Mouse (Mus musculus): Measurements from ENCODE around the gene M1ap. TPM values are rescaled to one million over a fixed set of nuclear protein-coding genes. Genes with fewer than 3 reads are reported as not detected.

The M1ap gene
- polyA plus RNA-seq (2015; fragmentation: Nextera tagmentation; extraction: Ambion mirVana), result 0.24 and 0.43 TPM in 2 replicates

DNA sequence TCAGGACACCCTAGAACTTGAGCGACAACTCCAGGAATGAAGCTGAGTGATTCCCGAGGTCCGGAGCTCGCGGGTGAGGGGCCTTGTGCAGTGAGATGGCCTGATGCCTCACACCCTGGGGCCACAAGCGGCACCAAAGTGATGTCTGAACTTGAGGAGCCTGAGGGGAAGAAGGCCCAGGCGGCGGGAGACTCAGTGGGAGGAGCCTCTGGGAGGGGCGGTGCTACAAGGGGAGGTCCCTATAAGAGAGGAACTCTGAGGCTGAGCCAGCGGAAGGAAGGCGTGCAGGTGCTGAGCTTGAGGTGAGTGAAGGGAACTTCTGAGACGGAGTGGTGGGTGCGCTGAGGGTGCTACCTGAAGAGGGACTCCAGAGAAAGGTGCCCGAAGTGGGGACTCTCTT, at the start of gene M1ap:
Gene M1ap, plus strand, starts transcription at position 252 of the 400 bp plus-strand sequence.
- no peaks in the 10 kb centered on the region for H3K27me3 ChIP-seq
- H3K4me1 ChIP-seq, result no peaks in the 10 kb centered on the region
- no peak for ATAC-seq (replicated peaks; ENCODE audit: low FRiP score)
- H3K4me3 ChIP-seq (replicated peaks), result no peak within 1 kb of the TSS
- H3K4me2 ChIP-seq, result no peak within 1 kb of the TSS
- no peak within 1 kb of the TSS for H3K9ac ChIP-seq
- WGBS, result 81% methylated on average over 14 of the region's 14 CpGs
- no peak within 1 kb of the TSS for H3K27ac ChIP-seq
- no peaks in the 10 kb centered on the region for H3K36me3 ChIP-seq
- H3K9me3 ChIP-seq (replicated peaks), result no peaks in the 10 kb centered on the region

GRCm38 (mm10) chr6:82897311-82897710, 49.4 kb upstream of the M1ap start:
- Histone ChIP-seq H3K4me2 (no peak overlapping the region), H3K9me3 (replicated peaks) (no peaks in the 10 kb centered on the region), H3K27ac (no peak overlapping the region), H3K9ac (no peak overlapping the region), H3K4me1 (peaks cover 24% of the 10 kb centered on the region), H3K27me3 (no peaks in the 10 kb centered on the region), H3K4me3 (replicated peaks) (no peak overlapping the region), H3K36me3 (no peaks in the 10 kb centered on the region)
- 47% methylated on average over 3 of the region's 3 CpGs for whole genome bisulfite sequencing
- no peak for ATAC-seq (replicated peaks; ENCODE audit: low FRiP score)

DNA sequence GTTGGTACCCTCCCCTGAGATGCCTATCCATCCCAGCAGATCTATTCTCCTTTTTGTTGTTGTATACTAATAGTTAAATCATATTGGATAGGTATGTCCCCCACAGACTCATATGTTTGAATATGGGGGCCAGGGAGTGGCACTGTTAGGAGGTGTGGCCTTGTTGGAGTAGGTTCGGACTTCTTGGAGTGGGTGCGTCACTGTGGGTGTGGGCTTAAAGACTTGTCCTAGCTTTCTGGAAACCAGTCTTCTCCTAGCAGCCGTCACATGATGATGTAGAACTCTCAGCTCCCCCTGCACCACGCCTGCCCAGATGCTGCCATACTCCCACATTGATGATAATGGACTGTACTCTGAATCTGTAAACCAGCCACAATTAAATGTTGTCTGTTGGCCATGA, 48.5 kb upstream of the M1ap start:
- H3K4me3 ChIP-seq (replicated peaks), result no peak overlapping the region
- no peak overlapping the region for H3K27ac ChIP-seq
- no peaks in the 10 kb centered on the region for H3K27me3 ChIP-seq
- 0 out of 2 replicates have a peak, but pooled peaks have one; percentile 9 for ATAC-seq (replicated peaks; ENCODE audit: low FRiP score)
- H3K4me2 ChIP-seq, result no peak overlapping the region
- H3K4me1 ChIP-seq, result peaks cover 19% of the 10 kb centered on the region
- H3K9ac ChIP-seq, result no peak overlapping the region
- no peaks in the 10 kb centered on the region for H3K9me3 ChIP-seq (replicated peaks)
- 44% methylated on average over 4 of the region's 4 CpGs for WGBS
- H3K36me3 ChIP-seq, result no peaks in the 10 kb centered on the region

DNA sequence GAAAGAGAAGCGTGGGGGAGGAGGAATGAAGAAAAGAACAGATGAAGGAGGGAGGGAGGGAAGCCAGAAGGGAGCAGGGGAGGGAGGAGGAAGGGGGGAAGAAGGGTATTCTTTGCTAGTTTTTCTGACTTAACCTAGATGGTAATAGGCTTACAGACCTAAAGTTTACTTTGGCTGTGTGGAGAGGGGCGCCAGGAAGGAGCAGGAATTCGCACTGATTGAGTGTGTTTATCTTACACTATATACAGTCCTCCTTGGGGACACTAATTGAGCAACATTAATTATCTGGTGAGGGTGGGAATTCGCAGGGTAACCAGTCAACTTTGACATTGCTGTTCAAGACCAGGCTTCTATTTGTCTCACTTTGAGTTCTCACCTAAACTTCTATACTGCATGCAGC, 48.0 kb upstream of the M1ap start:
- Histone ChIP-seq H3K27me3 (no peaks in the 10 kb centered on the region), H3K27ac (no peak overlapping the region), H3K4me1 (peaks cover 18% of the 10 kb centered on the region), H3K4me3 (replicated peaks) (no peak overlapping the region), H3K4me2 (no peak overlapping the region), H3K36me3 (no peaks in the 10 kb centered on the region), H3K9ac (no peak overlapping the region), H3K9me3 (replicated peaks) (no peaks in the 10 kb centered on the region)
- ATAC-seq (replicated peaks; ENCODE audit: low FRiP score), result peak; percentile 72
- 16% methylated on average over 4 of the region's 4 CpGs for WGBS

DNA sequence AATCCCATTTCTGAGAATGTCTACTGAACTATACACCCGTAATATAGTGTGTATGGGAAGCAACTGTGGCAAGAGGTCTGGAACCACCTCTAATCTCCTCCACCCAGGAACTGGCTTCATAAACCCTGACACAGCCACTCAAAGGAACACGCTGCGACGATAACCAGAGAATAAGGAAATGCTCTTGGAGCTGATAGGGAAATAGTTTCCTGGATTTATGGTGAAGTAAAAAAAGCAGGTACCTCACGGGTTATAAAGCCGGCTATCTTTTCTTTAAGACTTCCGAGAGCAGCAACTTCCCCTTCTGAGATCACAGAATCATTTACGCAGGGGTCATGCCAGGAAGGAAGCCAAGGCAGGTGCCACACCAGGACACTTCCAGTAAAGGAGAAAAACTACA, 44.1 kb upstream of the M1ap start:
- 36% methylated on average over 8 of the region's 8 CpGs for WGBS
- ATAC-seq (replicated peaks; ENCODE audit: low FRiP score), result no peak
- no peak overlapping the region for H3K27ac ChIP-seq

DNA sequence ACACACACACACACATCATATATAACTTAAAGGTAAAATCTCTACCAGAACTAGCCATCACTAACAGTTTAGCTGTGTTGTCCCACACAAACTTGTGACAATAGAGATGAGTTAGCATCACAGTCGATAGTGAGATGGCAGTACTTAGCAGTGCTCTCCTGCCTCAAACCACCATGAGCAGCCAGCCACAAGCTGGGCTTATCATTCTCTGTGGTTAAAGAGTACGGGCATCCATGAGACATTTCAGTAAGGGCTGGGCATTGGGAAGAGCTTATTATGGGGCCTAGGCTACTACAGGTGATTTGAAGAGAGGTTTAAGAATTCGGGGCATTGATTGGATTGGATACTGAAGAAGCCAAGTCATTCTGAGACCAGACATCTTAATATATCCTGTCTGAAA, 39.7 kb upstream of the M1ap start:
- H3K4me1 ChIP-seq, result peaks cover 6% of the 10 kb centered on the region; the same call in 1 of the 2 replicates
- H3K36me3 ChIP-seq, result no peaks in the 10 kb centered on the region
- ATAC-seq (replicated peaks; ENCODE audit: low FRiP score), result no peak
- H3K27me3 ChIP-seq, result peaks cover 6% of the 10 kb centered on the region; the same call in 1 of the 2 replicates
- H3K4me3 ChIP-seq (replicated peaks), result no peak overlapping the region
- H3K9ac ChIP-seq, result no peak overlapping the region
- 81% methylated on average over 3 of the region's 3 CpGs for WGBS
- H3K9me3 ChIP-seq (replicated peaks), result no peaks in the 10 kb centered on the region
- H3K4me2 ChIP-seq, result no peak overlapping the region
- H3K27ac ChIP-seq, result no peak overlapping the region

More for the DNA sequence above, 44.1 kb upstream of the M1ap start:
- H3K4me3 ChIP-seq (replicated peaks), result no peak overlapping the region
- no peaks in the 10 kb centered on the region for H3K9me3 ChIP-seq (replicated peaks)
- H3K4me1 ChIP-seq, result peaks cover 15% of the 10 kb centered on the region
- no peaks in the 10 kb centered on the region for H3K36me3 ChIP-seq
- peaks cover 6% of the 10 kb centered on the region; the same call in 1 of the 2 replicates for H3K27me3 ChIP-seq
- H3K4me2 ChIP-seq, result no peak overlapping the region
- no peak overlapping the region for H3K9ac ChIP-seq

DNA sequence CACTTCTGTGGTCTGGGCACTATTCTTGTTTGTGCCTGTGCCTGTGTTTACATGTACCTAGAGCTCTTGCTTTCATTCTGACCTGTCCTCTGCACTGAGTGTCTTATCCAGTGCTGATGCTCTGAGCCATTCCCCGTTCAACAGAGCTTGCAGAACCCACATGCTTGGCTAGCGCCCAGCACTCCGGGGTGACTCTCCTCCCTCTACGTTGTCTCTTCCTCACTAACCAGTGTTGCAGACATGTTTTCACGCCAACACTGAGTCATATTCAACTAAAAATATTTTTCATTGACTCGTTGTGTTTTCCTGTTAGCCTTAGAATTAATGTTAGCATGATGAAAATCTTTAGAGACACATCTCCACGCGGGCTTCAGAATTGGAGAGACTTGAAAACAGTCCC, 38.7 kb upstream of the M1ap start:
- H3K9ac ChIP-seq, result no peak overlapping the region
- H3K4me2 ChIP-seq, result no peak overlapping the region
- WGBS, result 82% methylated on average over 8 of the region's 8 CpGs
- H3K4me3 ChIP-seq (replicated peaks), result no peak overlapping the region
- H3K4me1 ChIP-seq, result peaks cover 6% of the 10 kb centered on the region; the same call in 1 of the 2 replicates
- H3K36me3 ChIP-seq, result no peaks in the 10 kb centered on the region
- H3K27ac ChIP-seq, result no peak overlapping the region
- H3K27me3 ChIP-seq, result peaks cover 6% of the 10 kb centered on the region; the same call in 1 of the 2 replicates
- ATAC-seq (replicated peaks; ENCODE audit: low FRiP score), result no peak
- H3K9me3 ChIP-seq (replicated peaks), result no peaks in the 10 kb centered on the region

DNA sequence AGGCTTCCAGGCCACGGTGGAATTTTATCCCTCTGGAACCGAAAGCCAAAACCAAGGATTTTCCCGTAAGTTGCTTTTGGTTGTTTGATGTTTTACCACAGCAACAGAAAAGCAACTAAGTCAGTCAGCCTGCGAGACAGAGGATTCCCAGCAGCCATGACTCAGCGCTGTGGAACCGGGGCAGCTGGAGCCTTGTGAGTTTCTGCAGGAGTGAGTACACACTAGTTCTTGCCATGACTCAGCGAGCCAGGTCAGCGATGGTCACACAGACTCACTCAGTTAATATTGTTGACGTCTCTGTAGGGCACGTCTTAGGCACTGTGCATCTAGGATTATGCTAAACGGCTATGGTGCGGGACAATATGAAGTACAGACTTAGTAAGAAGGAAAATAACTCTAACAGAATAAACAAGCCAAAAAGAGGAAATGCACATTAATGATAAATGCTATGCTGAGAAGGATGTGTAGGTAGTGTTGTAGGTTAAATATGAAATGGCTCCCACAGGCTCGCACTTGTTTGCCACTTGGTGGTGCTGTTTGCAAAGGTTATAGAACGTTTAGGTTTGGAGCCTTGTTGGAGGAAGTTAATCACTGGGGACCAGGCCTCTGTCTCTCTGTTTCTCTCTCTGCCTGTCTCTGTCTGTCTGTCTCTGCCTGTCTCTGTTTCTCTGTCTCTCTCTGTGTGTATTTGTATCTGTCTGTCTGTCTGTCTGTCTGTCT, 37.4 kb upstream of the M1ap start:
- WGBS, result 43% methylated on average over 14 of the region's 14 CpGs
- Histone ChIP-seq H3K27me3 (peaks cover 6% of the 10 kb centered on the region; the same call in 1 of the 2 replicates), H3K9ac (no peak overlapping the region), H3K9me3 (replicated peaks) (no peaks in the 10 kb centered on the region), H3K4me2 (no peak overlapping the region), H3K4me3 (replicated peaks) (no peak overlapping the region), H3K27ac (0 out of 2 replicates have a peak overlapping the region, but pooled peaks have one; percentile 28), H3K36me3 (no peaks in the 10 kb centered on the region), H3K4me1 (peaks cover 6% of the 10 kb centered on the region; the same call in 1 of the 2 replicates)
- peak; percentile 73 for ATAC-seq (replicated peaks; ENCODE audit: low FRiP score)

DNA sequence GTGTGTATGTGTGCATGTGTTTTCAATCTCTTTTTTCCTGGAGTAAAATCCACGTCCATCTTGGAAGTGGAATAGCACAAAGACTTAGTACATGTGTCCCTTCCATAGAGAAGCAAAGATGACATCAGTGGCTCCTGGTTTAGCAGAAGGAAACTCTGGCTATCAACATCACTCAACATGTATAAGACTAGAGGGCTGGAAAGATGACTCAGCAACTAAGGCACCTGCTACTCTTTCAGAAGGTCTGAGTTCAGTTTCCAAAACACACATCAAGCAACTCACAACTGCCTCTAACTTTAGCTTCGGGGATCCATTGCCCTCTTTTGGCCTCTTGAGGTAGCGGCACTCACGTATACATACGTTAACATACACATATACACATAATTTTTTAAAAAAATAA, 35.4 kb upstream of the M1ap start:
- WGBS, result 89% methylated on average over 5 of the region's 5 CpGs
- Histone ChIP-seq H3K27me3 (no peaks in the 10 kb centered on the region), H3K4me1 (peaks cover 6% of the 10 kb centered on the region; the same call in 1 of the 2 replicates), H3K36me3 (no peaks in the 10 kb centered on the region), H3K4me3 (replicated peaks) (no peak overlapping the region), H3K27ac (no peak overlapping the region), H3K9me3 (replicated peaks) (no peaks in the 10 kb centered on the region), H3K4me2 (no peak overlapping the region), H3K9ac (no peak overlapping the region)
- ATAC-seq (replicated peaks; ENCODE audit: low FRiP score), result no peak

- peaks cover 6% of the 10 kb centered on the region; the same call in 1 of the 2 replicates for H3K4me1 ChIP-seq
- no peak for ATAC-seq (replicated peaks; ENCODE audit: low FRiP score)
- H3K4me2 ChIP-seq, result no peak overlapping the region
- WGBS, result 79% methylated on average over 28 of the region's 28 CpGs
- H3K27me3 ChIP-seq, result peaks cover 3% of the 10 kb centered on the region; the same call in 1 of the 2 replicates
- no peak overlapping the region for H3K4me3 ChIP-seq (replicated peaks)
- H3K27ac ChIP-seq, result no peak overlapping the region
- no peaks in the 10 kb centered on the region for H3K9me3 ChIP-seq (replicated peaks)
- no peaks in the 10 kb centered on the region for H3K36me3 ChIP-seq
- H3K9ac ChIP-seq, result no peak overlapping the region
Observed at GRCm38 (mm10) chr6:82913336-82914247, 33.1 kb upstream of the M1ap start.

- 27% methylated on average over 3 of the region's 3 CpGs for WGBS
- Histone ChIP-seq H3K9me3 (replicated peaks) (no peaks in the 10 kb centered on the region), H3K4me2 (no peak overlapping the region), H3K27ac (no peak overlapping the region), H3K36me3 (no peaks in the 10 kb centered on the region), H3K4me3 (replicated peaks) (no peak overlapping the region), H3K27me3 (peaks cover 3% of the 10 kb centered on the region; the same call in 1 of the 2 replicates), H3K4me1 (no peaks in the 10 kb centered on the region), H3K9ac (no peak overlapping the region)
- ATAC-seq (replicated peaks; ENCODE audit: low FRiP score), result no peak
Observed at GRCm38 (mm10) chr6:82915889-82916288, 30.8 kb upstream of the M1ap start.

GRCm38 (mm10) chr6:82916459-82916858, 30.2 kb upstream of the M1ap start:
- H3K9ac ChIP-seq, result no peak overlapping the region
- H3K9me3 ChIP-seq (replicated peaks), result no peaks in the 10 kb centered on the region
- 81% methylated on average over 4 of the region's 4 CpGs for WGBS
- no peak for ATAC-seq (replicated peaks; ENCODE audit: low FRiP score)
- H3K4me1 ChIP-seq, result no peaks in the 10 kb centered on the region
- H3K27me3 ChIP-seq, result peaks cover 3% of the 10 kb centered on the region; the same call in 1 of the 2 replicates
- no peak overlapping the region for H3K27ac ChIP-seq
- H3K4me2 ChIP-seq, result no peak overlapping the region
- no peak overlapping the region for H3K4me3 ChIP-seq (replicated peaks)
- no peaks in the 10 kb centered on the region for H3K36me3 ChIP-seq

Measured in kidney, embryonic 15.5 days (tissue).